Mouse (Mus musculus) kidney, postnatal 14 days (tissue): ENCODE measurements at regions not wholly inside any gene's neighbourhood (a gene's known extent, or its start where the extent isn't known, plus 50 kb on each side); places are given as distances from the start of the nearest gene placed in this dataset.
"Not testable (repeated sequence)": the region's sequence is repeated elsewhere in the genome, so short reads cannot be mapped to it uniquely, and the experiment has no call there.

Experiments
- DNase-seq: peaks from one replicate; pipeline ENCODE4 v3.0.0; 2022; ENCODE audit warnings: mixed read lengths

DNA sequence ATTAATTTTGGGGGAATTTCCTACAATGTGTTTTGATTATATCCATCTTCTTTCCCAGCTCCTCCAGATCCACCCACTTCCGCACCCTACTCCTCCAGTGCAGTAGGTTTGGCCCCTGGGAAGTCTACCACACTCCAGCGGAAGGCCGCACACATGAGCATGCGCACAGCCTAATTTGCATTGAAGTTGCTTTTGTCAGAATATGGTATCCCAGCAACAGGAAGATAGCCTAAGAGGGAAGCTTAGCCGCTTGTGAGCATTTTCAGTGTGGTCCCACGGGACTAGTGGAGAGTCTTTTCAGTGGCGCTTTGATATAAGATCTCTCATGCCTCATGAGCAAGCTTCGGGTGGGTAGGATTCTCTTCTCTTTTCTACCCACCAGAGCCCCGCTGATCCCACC is 455.6 kb downstream of the Cbln4 start:
- DNase-seq = no peak

DNA sequence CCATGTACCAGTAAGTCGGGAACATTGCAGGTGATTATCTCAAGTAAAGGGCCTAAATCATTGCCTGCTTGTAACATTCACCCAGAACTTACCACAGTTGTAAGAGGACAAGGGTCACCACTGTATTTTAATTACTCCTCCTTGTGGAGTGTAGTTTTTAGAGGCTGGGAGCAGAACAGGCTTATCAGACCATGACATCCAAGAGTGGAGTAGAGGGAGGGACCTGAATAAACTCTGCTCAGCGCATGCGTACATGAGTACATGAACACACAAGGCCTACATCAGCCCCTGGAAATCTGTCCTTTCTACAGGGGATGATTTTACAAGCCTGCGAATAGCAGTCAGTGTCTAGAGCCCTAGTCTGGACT is 456.4 kb downstream of the Cbln4 start:
- peak; percentile 36 for DNase-seq

DNA sequence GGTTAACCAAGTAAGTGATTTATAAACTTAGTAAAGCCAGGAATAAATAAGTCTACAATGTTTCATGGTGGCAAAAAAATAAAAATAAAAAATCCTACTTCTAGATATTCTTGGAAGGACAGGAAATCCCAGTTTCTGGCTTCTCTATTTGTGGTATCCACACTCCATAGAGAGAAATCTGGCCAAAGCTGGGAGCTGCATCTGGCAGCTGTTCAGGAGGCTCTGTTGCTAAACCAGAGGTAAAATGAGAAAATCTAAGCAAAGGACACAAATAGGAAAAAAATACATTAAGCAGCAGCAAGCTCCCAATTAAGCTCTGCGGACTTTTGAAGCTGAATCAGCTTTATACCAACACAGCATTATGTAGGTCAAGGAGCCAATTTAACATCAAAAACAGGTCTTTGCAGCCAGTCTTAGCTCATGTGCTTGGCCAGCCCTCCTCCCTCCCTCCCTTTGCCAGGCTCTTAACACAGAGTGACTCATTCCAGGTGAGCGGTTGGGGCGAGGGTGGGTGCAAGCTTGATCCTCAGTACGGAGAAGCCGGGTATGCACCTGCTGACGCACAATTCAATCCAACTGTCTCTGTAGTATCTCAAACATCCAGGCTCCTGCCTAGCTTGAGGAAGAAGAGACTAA is 456.9 kb downstream of the Cbln4 start:
- peak; percentile 17 for DNase-seq

DNA sequence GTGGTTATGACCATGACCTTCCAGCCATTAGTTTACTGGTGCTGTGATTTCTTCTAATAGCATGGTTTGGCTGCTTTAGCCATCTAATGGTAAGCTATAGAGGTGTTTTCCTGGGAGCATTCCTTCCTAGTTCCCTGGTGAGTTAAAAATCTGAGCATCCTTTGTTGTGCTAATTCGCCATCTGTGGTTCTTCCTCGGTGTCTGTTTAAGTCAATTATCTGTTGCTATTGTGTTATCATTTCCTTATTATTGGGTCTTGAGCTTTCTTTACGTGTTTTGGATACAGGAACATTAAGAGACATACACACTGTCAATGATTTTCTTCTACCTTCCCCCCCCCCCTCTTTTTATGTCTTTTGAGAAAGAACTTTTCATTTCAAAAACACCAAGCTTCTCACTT is 468.9 kb downstream of the Cbln4 start:
- no peak for DNase-seq

DNA sequence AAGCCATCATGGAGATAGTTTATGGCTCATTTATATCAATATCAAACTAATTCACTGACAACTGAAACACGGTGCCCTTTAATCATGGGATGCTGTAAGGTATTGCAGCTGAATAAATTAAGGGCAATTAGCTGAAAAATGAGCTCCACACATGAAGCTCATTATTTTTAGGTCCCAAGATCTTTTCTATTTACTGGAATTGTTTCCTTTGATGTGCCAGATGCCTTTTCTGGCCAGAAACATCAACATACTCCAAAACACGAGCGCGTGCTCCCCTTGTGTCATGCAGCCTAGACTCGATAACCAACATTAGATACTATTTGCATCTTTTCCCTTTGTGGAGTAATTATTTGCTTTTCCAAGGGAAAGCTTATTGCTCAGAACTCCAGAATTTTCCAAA is 480.6 kb downstream of the Cbln4 start:
- DNase-seq = no peak

DNA sequence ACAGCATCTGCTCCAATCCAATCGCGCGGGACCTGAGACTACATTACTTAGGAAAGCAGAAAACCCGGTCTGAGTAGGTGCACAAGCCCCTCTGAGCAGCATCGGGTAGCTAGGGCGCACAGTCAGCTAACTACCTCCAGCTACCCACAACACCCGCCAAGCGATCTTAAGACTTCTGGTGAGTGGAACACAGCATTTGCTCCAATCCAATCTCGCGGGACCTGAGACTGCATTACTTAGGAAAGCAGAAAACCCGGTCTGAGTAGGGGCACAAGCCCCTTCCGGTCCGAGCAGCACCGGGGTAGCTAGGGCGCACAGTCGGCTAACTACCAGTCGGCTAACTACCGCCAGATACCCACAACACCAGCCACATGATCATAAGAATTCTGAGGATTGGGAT is 500.5 kb downstream of the Cbln4 start:
- DNase-seq = not testable (repeated sequence)

DNA sequence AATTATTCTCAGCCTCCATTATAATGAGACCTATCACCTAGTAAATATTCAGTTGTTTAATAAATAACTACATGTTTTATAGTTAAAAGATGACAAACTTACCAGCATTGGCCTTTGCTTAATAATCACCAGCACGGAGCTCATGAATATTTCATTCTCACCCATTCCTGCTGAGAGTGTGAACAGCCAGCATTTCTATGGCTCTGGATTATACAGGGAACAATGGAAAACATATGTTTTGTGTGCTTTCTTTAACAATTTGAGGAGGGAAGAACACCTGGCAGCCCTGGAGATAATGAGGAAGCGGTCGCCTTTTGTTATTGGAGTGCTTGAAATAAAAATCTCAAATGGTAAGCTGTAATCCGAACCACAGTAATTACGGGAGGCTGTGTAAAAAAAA is 528.4 kb downstream of the Cbln4 start:
- DNase-seq = peak; percentile 12

DNA sequence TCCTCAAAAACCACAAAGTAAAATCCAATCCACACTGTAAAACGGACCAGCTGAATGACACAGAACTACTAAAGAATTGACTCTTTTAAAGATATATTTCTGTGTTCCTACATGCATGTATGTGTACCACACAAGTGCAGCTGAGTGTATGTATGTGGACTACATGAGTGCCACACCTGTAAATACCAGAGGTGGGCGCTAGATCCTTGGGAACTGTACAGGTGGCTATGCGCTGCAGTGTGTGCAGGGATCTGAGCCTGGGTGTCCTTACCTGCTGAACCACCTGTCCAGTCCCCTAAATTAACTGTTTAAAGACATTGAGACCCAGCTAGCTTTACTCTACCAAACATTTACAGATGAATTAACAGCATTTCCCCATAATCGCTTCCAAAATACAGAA is 546.6 kb downstream of the Cbln4 start:
- no peak for DNase-seq

DNA sequence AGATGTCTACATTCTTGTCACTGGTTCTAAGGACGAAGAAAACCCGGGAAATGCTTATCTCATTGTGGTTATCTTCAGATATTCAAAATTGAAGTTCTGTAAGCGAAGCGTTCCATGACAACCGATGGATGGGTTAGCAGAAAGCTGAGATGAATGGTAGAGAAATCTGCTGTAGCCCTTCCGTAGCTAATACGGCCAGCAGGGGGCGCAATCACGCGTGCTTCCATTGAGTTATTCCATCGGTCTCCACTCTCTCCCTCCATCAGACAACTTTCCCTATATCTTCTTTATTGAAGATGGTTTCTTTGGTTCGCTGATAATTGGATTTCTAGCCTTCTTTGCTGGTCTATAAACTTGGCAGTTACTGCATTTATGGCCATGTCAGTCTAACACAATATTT is 549.5 kb downstream of the Cbln4 start:
- DNase-seq = peak; percentile 48

DNA sequence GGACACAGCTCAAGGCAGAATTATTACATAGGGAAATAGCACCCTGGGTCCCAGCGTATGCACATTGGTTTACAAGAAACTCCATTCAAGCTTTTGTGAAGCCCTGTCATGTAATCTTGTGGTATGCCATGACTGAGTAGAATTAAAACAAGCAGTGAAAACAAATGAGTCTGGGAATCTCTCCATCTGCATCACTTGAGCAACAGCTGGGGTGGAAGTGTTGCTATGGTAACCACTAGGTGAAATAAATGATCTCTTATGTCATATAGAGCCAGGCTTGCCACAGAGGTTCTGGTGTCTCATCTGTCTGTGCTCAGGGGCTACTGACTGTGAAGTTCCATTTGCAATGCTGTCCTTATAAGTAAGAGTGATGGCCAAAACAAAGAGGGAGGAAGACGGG is 556.0 kb downstream of the Cbln4 start:
- DNase-seq = no peak

DNA sequence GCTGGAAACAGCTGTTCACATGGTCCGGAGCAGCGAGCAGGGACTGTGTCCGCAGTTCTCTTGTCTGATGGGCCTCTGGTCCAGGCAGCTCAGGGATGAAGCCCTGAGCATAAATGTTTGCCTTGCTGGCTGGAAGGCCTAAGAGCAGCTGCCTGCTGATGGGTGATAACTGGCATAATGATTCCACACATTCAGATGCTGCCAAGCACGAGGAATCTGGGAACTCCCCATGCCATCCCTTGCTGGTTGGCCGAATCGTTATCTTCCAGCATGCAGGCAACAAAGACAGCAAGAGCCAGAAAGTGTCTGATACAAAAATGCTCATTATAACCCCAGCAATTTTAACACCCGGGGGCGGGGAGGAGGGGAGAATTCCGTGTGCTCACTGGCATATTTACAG is 590.0 kb downstream of the Cbln4 start:
- no peak for DNase-seq

DNA sequence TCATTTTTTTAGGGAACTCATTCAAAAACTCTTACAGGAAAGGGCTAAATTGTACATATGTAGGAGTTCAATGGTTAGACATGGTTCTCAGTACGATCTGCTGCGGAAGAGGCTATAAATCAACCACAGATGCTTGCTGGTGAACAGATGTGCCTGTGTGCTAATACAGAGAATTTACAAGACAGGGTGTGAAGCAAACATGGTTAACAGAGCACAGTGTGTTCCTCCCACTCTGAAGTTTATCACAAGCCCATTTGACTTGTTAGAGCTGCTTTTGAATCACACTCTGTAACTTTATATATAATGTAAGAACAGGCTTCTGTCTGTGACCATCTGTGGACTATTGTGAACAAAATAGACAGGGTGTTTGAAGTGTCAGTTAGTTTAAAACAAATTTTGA is 637.2 kb downstream of the Cbln4 start:
- no peak for DNase-seq

DNA sequence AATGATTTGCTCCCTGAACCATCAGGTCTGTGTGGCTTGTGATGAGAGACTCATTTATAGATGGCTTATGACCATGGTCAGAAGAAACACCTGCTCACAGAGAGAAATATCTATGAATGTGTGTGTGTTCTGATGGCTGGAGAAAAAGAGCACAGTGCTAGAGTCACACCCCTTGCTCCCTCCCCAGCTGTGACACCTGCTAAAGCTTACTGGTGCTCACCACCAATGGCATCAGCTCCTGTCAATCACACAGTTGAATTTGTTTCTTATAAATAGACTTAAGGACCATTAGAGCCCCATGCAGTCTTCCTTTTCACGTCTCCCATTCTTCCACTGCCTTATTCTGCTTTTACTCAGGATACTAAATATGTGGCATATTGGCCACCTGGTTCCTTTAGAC is 654.3 kb downstream of the Cbln4 start:
- DNase-seq = no peak

DNA sequence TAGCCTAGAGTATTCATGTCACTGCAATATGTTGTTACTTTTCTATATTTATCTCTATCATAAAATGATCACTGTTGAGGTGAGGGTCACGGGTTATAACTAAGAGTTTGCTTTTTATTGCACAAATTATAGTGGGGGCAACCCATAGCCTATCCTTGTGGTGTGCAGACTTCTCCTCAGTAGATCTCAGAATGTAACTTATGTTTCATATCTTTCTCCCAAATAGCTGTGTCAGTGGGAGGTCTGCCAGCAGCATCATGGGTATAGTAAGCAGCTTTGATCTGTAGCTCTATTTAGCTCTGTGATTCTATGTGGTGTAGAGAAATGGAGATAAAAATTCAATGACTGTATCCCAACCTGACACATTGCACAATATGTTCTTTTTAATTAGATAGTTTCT is 641.9 kb downstream of the Dok5 start:
- DNase-seq = no peak

DNA sequence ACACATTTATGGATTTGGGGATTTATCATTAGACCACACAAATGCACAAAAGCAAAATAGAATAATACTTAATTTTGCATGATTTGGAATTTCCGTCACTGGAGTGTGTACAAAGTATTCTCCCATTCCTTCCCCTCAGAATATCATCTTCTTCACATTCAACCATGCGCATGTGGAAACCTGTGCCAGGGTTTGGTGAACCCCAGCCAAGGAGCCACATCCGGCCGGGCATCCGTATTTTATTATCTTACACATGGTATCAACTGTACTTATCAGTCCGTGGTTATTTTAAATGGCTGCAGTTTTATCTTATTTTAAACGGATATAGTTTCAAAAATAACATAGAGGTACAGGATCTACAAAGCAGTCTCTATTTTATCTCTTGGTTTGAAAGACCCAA is 641.4 kb downstream of the Dok5 start:
- DNase-seq = no peak

DNA sequence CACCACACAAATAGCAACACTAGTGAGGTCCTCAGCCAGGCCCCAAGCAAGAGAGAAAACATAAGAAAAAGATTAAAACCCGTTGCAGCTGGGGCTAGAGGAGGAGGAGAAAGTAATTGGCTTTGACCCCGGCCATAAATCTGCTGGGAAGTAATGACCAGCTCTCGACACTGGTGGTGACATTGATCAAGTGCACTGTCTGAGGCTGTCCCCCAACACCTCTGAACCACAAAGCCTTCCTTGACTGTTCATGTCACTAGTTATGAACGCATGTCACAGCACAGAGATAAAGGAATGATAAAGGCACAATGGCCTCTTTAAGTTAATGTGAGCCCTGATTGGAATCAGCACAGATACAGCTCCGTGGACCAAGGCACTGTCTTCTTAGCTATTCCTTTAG is 640.1 kb downstream of the Dok5 start:
- no peak for DNase-seq

DNA sequence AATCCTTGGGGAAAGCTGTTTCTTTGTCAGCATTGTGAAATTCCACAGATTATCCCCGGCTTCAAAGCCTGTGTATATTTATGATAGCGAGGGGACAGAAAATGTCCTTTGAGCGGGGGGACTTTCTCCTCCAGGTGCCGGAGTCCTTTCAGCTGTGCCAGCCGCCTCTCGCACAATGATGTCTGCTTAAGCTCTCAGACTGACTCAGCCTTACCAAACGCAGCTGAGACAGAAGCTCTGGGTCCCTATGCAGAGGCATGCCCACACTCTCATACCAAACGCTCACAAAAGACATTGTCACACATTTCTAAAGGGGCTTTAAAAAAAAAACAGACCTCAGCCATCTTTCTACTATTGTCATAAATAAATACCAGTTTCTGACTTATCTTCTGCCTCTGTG is 633.9 kb downstream of the Dok5 start:
- DNase-seq = no peak

DNA sequence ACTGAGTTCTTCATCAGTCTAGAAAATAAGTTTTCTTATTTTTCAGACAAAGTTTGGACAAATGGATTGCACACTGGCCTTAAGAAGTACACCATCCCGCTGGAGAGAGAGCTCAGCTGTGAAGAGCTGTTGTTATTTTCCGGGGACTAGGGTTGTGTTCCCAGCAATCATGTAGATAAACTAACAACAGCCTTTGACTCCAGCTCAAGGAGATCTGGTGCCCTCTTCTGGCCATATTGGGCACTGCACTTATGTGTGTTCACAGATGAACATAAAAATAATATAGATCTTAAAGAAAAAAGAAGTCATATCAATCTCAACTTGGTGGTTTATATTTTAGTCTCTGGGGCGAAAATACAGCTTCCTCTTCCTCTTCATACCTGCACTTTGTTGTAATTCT is 633.0 kb downstream of the Dok5 start:
- no peak for DNase-seq

DNA sequence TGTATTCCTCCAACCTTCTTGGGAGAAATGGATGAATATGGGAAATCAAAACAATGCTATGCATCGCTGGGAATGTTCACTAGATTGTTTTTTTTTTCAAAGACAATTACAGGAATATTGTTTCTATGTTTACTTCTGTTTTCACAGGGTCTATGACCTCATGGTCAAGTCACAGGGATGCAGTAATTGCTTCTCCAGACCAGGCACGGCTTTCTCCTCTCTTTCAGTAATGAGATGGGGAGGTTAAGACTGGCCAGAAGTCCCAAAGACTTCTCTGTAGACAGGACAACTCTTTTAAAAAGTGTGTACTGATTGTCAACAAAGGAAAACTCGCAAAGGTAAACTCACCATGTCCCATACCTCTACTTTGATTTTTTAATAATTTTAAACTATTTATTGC is 631.8 kb downstream of the Dok5 start:
- DNase-seq = no peak

DNA sequence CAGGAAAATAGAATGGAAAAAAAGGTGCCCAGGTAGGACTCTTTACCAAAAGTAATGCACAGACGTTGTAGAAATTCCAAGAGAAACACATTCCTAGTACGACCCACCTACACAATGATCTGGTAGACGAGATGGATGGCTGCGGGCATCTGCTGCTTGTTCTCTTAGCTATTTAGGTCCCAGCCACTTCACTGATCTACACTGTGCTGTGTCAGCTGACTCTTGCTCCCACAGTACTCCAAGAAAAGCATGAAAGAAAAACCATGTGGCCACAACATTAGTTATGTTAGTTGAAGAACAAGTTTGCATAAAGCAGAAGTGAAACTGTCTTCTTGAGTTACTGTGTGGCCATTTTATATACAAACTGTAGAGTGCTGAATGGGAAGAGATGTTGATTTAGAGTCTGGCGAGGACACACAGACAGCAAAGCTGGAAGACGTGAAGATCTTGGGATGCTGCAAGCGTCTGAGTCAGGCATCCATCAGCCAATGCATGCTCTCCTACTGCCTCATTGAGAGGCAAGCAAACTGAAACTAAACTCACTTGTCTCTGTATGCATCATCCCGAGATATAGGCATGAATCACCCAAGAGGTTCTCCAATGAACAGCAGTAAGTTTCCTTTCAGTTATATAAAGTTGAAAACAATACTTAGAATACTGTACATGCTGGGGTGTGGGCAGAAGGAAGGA is 626.6 kb downstream of the Dok5 start:
- DNase-seq = no peak

DNA sequence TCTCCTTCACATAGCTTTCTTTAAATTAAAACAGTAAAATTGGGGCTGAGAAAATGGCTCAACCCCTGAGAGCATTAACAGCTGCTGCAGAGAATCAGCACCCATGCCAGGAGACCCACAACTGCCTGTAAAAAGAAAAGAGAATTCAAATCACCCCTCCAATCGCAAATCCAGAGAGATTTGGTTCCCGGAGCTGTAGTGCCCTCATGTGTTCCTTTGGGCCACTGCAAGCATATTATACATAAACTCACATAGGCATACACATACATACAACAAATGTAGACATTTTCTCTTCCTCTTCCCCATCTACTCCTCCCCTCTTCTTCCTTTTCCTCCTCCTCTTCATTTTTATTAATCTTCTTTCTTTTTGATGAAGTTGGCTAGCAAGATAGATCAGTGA is 616.5 kb downstream of the Dok5 start:
- no peak for DNase-seq

DNA sequence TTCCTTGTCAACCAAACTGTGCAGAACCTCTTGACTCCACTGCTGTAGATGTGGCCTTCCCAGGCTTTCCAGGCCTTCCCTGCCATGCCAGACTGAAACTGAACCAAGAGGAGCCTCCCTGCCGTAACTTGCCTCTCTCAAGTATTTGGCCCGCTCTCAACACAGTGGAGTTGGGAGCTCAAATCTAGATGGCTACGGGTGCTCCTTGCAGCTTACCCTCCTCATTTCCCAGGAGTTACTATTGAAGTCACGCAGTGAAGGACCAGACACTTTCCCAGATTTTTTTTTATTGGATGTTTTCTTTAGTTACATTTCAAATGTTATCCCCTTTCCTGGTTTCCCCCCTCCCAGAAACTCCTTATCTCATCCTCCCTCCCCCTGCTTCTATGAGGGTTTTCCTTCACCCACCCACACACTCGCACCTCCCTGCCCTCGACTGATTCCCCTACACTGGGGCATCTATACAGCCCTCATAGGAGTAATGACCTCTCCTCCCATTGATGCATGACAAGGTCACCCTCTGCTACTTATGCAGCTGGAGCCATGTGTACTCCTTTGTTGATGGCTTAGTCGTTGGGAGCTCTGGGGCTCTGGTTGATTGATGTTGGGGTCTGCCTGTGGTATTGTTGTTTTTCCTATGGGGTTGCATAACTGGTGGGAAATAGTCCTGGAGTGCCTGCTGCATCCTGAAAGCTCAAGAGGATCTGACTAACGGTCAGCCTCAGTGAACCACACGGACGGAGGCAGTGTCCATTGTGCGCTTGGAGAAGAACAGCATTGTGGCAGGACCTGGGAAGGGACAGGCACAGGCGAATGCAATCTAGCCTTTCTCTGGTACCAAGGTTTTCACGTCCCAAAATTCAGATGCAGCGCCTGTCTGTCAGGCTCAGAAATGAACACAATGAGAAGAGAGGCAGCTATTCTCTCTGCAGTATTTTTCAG is 602.5 kb downstream of the Dok5 start:
- no peak for DNase-seq

DNA sequence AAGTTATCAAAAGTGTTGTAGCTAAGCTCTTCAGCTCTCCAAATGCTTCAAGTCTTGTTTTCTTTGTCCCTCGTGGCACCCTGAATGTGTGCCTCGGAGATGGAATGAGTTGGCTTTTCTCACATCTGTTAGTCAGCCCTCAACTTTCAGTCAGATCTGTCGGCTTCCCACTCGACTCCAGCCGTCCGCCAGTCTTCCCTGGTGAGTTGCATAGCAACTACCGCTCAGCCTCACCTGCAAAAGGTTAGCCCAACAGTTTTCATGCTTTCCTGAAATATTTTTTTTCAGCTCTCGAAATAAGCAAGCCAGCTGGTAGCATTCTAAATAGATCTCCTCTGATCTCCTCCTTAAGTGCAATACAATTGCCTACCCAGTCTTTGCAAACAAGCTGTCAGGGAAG is 601.2 kb downstream of the Dok5 start:
- DNase-seq = no peak

DNA sequence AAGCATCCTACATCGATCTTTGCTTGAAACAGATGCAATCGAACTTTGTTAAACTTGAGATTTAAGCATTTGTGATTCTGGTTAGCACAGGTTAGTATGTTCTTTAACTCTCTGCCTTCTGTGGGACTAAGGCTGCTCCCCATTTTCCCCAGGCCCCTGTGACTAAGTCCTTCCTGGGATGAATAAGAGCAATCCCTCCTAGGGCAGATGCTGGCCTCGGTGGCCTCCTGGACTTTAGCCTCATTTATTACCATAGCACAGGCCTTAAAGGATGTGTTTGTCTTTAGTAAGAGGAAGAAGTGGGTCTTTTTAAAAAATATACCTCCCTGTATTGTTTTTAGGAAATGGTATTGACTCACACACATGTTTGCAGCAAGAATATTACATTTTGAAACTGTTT is 599.9 kb downstream of the Dok5 start:
- no peak for DNase-seq
